Mouse (Mus musculus) brain, embryonic 14.5 days (tissue): ENCODE data around the gene Adgrg5. TPM values are rescaled to one million over a fixed set of nuclear protein-coding genes. Genes with fewer than 3 reads are reported as not detected.
A peak's percentile ranks its signal among the peaks of the same experiment; 100 is the strongest.

Experiments
- DNase-seq: peaks from one replicate; pipeline ENCODE4 v3.0.0-alpha.2; 2011; ENCODE audit warnings: low read depth
- CTCF ChIP-seq: fragments of 200-500 bp; IDR thresholded peaks from 2 replicates; pipeline ENCODE4 v1.5.1; 2012; ENCODE audit warnings: inconsistent platforms, mild to moderate bottlenecking, moderate library complexity, borderline replicate concordance; ENCODE audit not compliant: insufficient read depth, insufficient read length; ENCODE audit errors: extremely low read depth
- POLR2A ChIP-seq: fragments of 200-500 bp; IDR thresholded peaks from 2 replicates; pipeline ENCODE4 v1.6.1; 2012; ENCODE audit warnings: mild to moderate bottlenecking, inconsistent platforms, borderline replicate concordance; ENCODE audit not compliant: poor library complexity, insufficient read depth, insufficient read length, severe bottlenecking; ENCODE audit errors: extremely low read depth
- polyA plus RNA-seq: library from polyadenylated mRNA; depleted of rRNA; stranded (reverse); fragments of >200 nt; gene quantifications from 2 replicates; pipeline ENCODE4 v1.2.3, GENCODE M21; 2012; rRNA removed

Adgrg5 gene
- polyA plus RNA-seq = 0.27 and 0.28 TPM in 2 replicates

- no peak for TF ChIP-seq POLR2A
These were observed at the start of gene Adgrg5 for GRCm38 (mm10) chr8:94923405-94923804. Gene Adgrg5 (plus strand): TSS chr8:94923694.

GRCm38 (mm10) chr8:94874358-94874757 lies 49.1 kb upstream of the Adgrg5 start:
- peak; percentile 71 for DNase-seq
- TF ChIP-seq CTCF = peak; percentile 91
- no peak for TF ChIP-seq POLR2A

More at GRCm38 (mm10) chr8:94923405-94923804, at the start of gene Adgrg5:
- DNase-seq = no peak

DNA sequence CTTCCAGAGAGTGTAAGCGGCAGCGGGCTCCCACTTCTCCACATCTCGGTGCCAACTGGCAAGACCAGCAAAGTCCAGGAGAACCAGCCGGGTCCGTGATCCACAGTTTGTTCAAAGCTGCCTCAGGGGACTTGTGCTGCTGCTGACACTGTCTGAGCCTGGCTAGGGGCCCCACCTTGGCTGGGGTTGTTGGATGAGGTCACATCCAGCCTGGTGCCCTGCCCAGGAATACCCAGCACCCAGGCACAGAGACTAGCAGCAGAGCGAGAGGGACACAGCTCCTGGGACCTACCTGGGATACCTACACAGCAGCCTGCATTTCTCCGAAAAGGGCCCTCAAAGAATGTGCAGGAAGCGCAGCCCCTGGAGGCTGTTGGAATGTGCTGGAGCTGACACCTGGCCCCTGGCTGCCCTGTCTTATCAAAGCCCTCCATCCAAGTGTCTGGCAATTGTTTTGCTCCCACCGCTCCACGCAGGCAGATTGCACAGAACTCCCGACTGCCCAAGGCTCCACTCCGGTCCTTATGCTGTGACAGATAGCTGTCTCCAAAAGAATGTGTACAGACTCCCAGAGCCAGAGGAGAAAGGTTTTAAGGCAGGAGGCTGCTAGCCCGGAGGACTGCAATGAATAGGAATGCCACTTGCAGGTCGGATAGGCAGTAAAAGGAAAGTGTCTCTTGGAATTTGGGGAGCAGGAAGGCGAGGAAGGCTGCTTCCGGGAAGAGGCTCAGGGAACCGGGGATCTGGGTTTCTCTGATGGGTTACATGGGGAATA lies 48.2 kb upstream of the Adgrg5 start:
- peak; percentile 46 for DNase-seq
- TF ChIP-seq POLR2A (no peak), CTCF (no peak)

DNA sequence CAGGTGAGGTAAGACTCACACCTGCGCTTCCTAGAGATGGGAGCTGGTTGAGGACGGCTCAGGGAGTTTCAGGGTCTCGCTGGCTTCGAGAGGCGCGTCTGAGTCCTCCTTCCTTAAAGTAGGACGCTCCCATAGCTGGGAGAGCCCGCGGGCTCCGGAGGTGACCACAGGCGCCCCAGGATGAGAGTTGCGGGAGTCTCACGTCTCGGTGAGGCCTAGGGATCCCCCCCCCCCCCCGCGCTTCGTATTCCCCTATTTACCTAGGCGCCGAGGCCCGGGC lies 47.7 kb upstream of the Adgrg5 start:
- no peak for DNase-seq
- TF ChIP-seq CTCF = no peak
- no peak for TF ChIP-seq POLR2A

GRCm38 (mm10) chr8:94876197-94876730 lies 47.2 kb upstream of the Adgrg5 start, which contains the start of gene Dok4:
Gene Dok4 (minus strand): TSS chr8:94876330.
- peak; percentile 88 for DNase-seq
- no peak for TF ChIP-seq CTCF
- no peak for TF ChIP-seq POLR2A

DNA sequence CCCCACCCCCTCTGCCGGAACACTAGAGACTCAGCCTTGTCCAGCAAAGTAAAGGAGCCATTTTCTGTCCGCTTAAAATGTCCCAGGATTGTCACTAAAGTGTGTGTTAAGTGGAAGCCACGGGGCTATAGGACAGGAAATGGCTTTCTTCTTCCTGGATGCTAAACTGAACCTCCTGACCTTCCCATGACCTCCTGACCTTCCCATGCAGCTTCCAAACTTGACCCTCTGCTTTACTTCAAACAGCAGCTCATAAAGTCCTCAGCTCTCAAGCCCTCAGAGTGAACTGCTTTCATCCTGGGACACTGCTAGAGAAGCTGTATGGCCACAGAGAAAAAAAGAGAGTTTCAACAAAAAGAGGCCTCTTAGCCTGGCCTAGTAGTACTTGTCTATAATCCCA lies 46.7 kb upstream of the Adgrg5 start:
- no peak for TF ChIP-seq CTCF
- TF ChIP-seq POLR2A = no peak
- no peak for DNase-seq

- no peak for DNase-seq
- no peak for TF ChIP-seq POLR2A
- TF ChIP-seq CTCF = no peak
These were observed 42.8 kb upstream of the Adgrg5 start for GRCm38 (mm10) chr8:94880742-94881141.

DNA sequence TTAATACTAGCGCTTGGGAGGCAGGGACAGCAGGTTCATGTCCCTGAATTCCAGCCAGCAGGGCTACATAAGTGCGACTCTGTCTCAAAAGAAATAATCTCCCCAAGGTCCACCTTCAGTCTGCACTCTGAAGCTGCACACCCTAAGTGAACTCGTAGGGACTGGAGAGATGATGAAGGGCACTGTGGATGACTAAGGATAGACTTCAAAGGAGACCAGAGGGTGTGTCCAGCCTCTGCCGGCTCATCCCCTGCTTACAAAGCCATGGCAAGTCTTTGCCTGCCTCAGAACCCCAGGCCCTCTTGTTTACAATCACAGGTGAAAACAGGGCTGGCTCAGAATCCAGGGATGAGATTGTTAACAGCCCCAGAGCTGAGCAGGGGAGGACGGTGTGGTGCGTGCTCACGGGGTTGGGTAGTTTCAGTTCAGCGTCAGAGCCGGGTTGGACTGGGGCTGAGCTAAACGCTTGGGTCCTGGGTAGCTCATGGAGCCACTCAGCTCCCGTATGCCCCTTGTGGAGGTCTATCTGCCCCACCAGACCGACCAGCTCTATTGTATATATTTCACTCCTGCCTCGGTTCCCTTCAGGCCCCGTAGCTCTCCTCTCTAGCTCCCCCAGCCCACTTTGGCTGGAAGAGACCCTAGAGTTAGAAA lies 35.0 kb upstream of the Adgrg5 start:
- DNase-seq = no peak
- no peak for TF ChIP-seq CTCF
- no peak for TF ChIP-seq POLR2A

- DNase-seq = no peak
- TF ChIP-seq CTCF = no peak
- no peak for TF ChIP-seq POLR2A
These were observed 30.6 kb upstream of the Adgrg5 start for GRCm38 (mm10) chr8:94892917-94893316.

DNA sequence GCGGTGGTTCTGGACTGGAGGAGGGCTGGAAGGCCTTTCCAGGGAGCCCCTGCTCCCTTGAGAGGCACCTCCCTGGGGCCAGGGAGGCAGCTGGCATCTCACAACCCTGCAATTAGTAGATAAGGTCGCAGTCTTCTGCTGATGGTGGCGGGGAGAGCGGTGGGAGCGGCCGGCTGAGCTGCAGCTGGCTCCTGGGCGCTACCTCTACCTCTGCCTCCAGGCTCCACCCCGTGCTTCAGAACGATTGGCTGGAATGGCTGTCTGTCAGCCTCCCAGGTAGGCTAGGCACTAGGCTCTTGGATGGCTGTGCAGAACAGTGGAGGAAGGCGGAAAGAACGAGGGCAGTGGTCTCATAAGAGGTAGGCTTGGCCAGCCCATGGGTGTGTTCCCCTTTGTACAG lies 24.2 kb upstream of the Adgrg5 start:
- TF ChIP-seq CTCF = no peak
- TF ChIP-seq POLR2A = no peak
- DNase-seq = peak; percentile 52

DNA sequence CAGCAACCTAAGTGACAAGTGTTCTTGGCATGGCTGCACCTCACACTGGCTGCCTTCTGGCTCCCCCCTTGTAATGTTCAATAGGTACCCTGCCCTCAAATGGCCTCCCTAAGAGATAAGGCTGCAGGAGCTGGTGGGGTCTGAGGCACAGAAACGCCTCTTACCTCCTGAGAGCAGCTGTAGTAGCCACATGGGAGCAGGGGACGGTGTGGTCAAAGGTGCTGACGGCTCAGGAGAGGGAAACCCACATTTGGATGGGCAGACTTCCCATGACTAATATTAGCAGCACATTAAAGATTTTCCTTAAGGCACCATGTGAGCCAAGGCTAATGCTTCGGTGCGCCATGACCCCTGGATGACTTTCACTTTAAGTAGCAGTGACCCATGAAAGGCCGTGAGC lies 22.9 kb upstream of the Adgrg5 start:
- DNase-seq = no peak
- TF ChIP-seq CTCF (no peak), POLR2A (no peak)

GRCm38 (mm10) chr8:94901031-94901430 lies 22.5 kb upstream of the Adgrg5 start:
- DNase-seq = no peak
- TF ChIP-seq POLR2A (no peak), CTCF (no peak)

GRCm38 (mm10) chr8:94903709-94904108 lies 19.8 kb upstream of the Adgrg5 start:
- TF ChIP-seq CTCF (no peak), POLR2A (no peak)
- DNase-seq = no peak
